In the genomic region with DNA sequence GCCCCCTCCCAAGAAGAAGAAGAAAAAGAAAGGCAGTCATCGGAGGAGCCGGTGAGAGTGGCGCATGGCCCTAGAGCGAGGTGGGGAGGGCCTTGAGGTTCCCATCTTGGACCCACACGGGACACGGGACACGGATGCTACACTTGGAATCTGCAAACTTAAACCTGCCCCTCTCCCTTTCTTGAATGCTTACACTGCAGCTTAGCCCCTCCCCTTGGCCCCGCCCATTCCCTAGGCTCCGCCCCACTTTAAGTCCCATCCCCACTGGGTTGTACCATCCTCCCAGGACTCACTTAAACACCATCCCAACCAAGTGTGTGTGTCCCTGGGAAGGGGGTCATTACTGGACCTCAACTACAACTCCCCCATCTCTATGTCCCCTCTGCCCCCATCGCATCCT, we compare ENCODE assay signal across 13 mouse cellular contexts. TPM values are rescaled to one million over a fixed set of nuclear protein-coding genes. Genes with fewer than 3 reads are reported as not detected.
DNase-seq lines count a peak whose midpoint lies in the region; ATAC-seq and TF ChIP-seq lines count a peak whose summit lies in the region.
"Had no signal": no experiment of that assay in that cellular context is flagged by ENCODE, and none has a peak within 500 bp of the region (broad histone marks: within the 10 kb centered on the region; RNA-seq: fewer than 3 reads in every experiment).

No protein-coding gene starts in this region.

- no peak for TF ChIP-seq EP300 in stomach, postnatal 0 days (optimal IDR thresholded peaks at IDR 0.05)

- no peak for ATAC-seq in forebrain, embryonic 11.5 days (replicated peaks; ENCODE audit: low FRiP score)
- no peak for ATAC-seq in forebrain, embryonic 15.5 days (replicated peaks)
- no peak for ATAC-seq in stomach, embryonic 14.5 days (ENCODE audit: insufficient number of reproducible peaks, insufficient read depth, low FRiP score, low read depth)
- ATAC-seq in stomach, postnatal 0 days (ENCODE audit: low FRiP score, low TSS enrichment), result no peak
- no peak for ATAC-seq in limb, embryonic 13.5 days (ENCODE audit: low FRiP score, low read depth)
- ATAC-seq in inflammation-experienced regulatory T-cells, adult 6 months, result no peak

- H3K36me3 ChIP-seq in forebrain, embryonic 11.5 days (ENCODE audit: control insufficient read depth, insufficient read depth, low read length), result no peaks in the 10 kb centered on the region
- H3K36me3 ChIP-seq in forebrain, embryonic 15.5 days, result no peaks in the 10 kb centered on the region
- no peaks in the 10 kb centered on the region for H3K36me3 ChIP-seq in stomach, embryonic 14.5 days (ENCODE audit: control insufficient read depth, insufficient read depth, low read length)
- H3K36me3 ChIP-seq in stomach, postnatal 0 days (ENCODE audit: control insufficient read depth, insufficient read depth, low read length), result no peaks in the 10 kb centered on the region
- no peaks in the 10 kb centered on the region for H3K36me3 ChIP-seq in limb, embryonic 13.5 days

- DNase-seq in forebrain, embryonic 11.5 days (ENCODE audit: low spot score), result peak; percentile 60
- no peak for DNase-seq in stomach, postnatal 0 days (ENCODE audit: low spot score)
- no peak for DNase-seq in thymus, postnatal 25 days
- DNase-seq in urinary bladder, postnatal 14 days (ENCODE audit: low spot score), result no peak
- DNase-seq: cerebellum, adult 11 months; heart, adult 18-20 months; lung, postnatal 14 days had no signal

- H3K9ac ChIP-seq in forebrain, embryonic 11.5 days (ENCODE audit: low read length), result no peak overlapping the region
- no peak overlapping the region for H3K9ac ChIP-seq in forebrain, embryonic 15.5 days (replicated peaks)
- no peak overlapping the region for H3K9ac ChIP-seq in stomach, embryonic 14.5 days (replicated peaks; ENCODE audit: low read depth, low read length)
- H3K9ac ChIP-seq in stomach, postnatal 0 days (ENCODE audit: low read length), result no peak overlapping the region
- no peak overlapping the region for H3K9ac ChIP-seq in limb, embryonic 13.5 days

- TF ChIP-seq CTCF in stomach, postnatal 0 days (IDR thresholded peaks at IDR 0.05; ENCODE audit: low read depth), result no peak

- WGBS in forebrain, embryonic 11.5 days, result 3% methylated on average over 10 of the region's 10 CpGs
- 2% methylated on average over 10 of the region's 10 CpGs for WGBS in forebrain, embryonic 15.5 days
- WGBS in stomach, embryonic 14.5 days, result 3% methylated on average over 10 of the region's 10 CpGs
- WGBS in stomach, postnatal 0 days, result 4% methylated on average over 10 of the region's 10 CpGs
- WGBS in limb, embryonic 13.5 days, result 2% methylated on average over 10 of the region's 10 CpGs

- H3K4me3 ChIP-seq in forebrain, embryonic 11.5 days (ENCODE audit: low read depth, low read length), result no peak overlapping the region
- H3K4me3 ChIP-seq in forebrain, embryonic 15.5 days, result no peak overlapping the region
- no peak overlapping the region; the same call in 1 of the 2 replicates for H3K4me3 ChIP-seq in stomach, embryonic 14.5 days (ENCODE audit: low read depth, low read length)
- H3K4me3 ChIP-seq in stomach, postnatal 0 days (ENCODE audit: low read depth, low read length), result no peak overlapping the region
- H3K4me3 ChIP-seq in limb, embryonic 13.5 days, result peak overlapping the region; percentile 7; the same call in 1 of the 2 replicates

- H3K27ac ChIP-seq in forebrain, embryonic 11.5 days (ENCODE audit: low read depth, low read length), result no peak overlapping the region
- no peak overlapping the region for H3K27ac ChIP-seq in forebrain, embryonic 15.5 days (replicated peaks)
- no peak overlapping the region for H3K27ac ChIP-seq in stomach, embryonic 14.5 days (ENCODE audit: low read length)
- no peak overlapping the region for H3K27ac ChIP-seq in stomach, postnatal 0 days (replicated peaks)
- no peak overlapping the region for H3K27ac ChIP-seq in limb, embryonic 13.5 days
- H3K27ac ChIP-seq: kidney, postnatal 0 days had no signal

- H3K4me2 ChIP-seq in forebrain, embryonic 11.5 days (ENCODE audit: low read depth, low read length, severe bottlenecking), result peak overlapping the region; percentile 38
- no peak overlapping the region for H3K4me2 ChIP-seq in forebrain, embryonic 15.5 days (replicated peaks)
- H3K4me2 ChIP-seq in stomach, embryonic 14.5 days (replicated peaks; ENCODE audit: low read depth, low read length), result peak overlapping the region; percentile 23; the same call in 1 of the 2 replicates
- H3K4me2 ChIP-seq in stomach, postnatal 0 days (replicated peaks; ENCODE audit: low read depth), result no peak overlapping the region
- H3K4me2 ChIP-seq in limb, embryonic 13.5 days (replicated peaks), result no peak overlapping the region; the same call in 1 of the 2 replicates

- H3K9me3 ChIP-seq in forebrain, embryonic 11.5 days (ENCODE audit: control insufficient read depth, low read length), result peaks cover 2% of the 10 kb centered on the region; the same call in 1 of the 2 replicates
- no peaks in the 10 kb centered on the region for H3K9me3 ChIP-seq in forebrain, embryonic 15.5 days
- no peaks in the 10 kb centered on the region; the same call in 1 of the 2 replicates for H3K9me3 ChIP-seq in stomach, embryonic 14.5 days (ENCODE audit: control insufficient read depth, low read depth, low read length)
- H3K9me3 ChIP-seq in stomach, postnatal 0 days (ENCODE audit: control insufficient read depth, low read length), result no peaks in the 10 kb centered on the region
- H3K9me3 ChIP-seq in limb, embryonic 13.5 days, result peaks cover 2% of the 10 kb centered on the region

- H3K4me1 ChIP-seq in forebrain, embryonic 11.5 days (replicated peaks; ENCODE audit: control insufficient read depth, insufficient read depth, low read length), result peaks cover 13% of the 10 kb centered on the region; the same call in 1 of the 2 replicates
- peaks cover 19% of the 10 kb centered on the region for H3K4me1 ChIP-seq in forebrain, embryonic 15.5 days
- no peaks in the 10 kb centered on the region for H3K4me1 ChIP-seq in stomach, embryonic 14.5 days (ENCODE audit: control insufficient read depth, insufficient read depth, low read length)
- H3K4me1 ChIP-seq in stomach, postnatal 0 days (replicated peaks; ENCODE audit: control insufficient read depth, insufficient read depth), result no peaks in the 10 kb centered on the region
- H3K4me1 ChIP-seq in limb, embryonic 13.5 days, result peaks cover 15% of the 10 kb centered on the region

- H3K27me3 ChIP-seq in forebrain, embryonic 11.5 days (ENCODE audit: control insufficient read depth, insufficient read depth, low read length), result peaks cover 45% of the 10 kb centered on the region
- peaks cover 52% of the 10 kb centered on the region for H3K27me3 ChIP-seq in forebrain, embryonic 15.5 days
- peaks cover 25% of the 10 kb centered on the region for H3K27me3 ChIP-seq in stomach, embryonic 14.5 days (ENCODE audit: control insufficient read depth, insufficient read depth, low read length)
- peaks cover 7% of the 10 kb centered on the region; the same call in 1 of the 2 replicates for H3K27me3 ChIP-seq in stomach, postnatal 0 days (ENCODE audit: control insufficient read depth, insufficient read depth, low read length)
- H3K27me3 ChIP-seq in limb, embryonic 13.5 days, result peaks cover 90% of the 10 kb centered on the region

RNA-seq across cellular contexts. Expression of a gene that starts 35.3 kb away (rescaled TPM):
- 11.4 and 11.8 TPM in 2 replicates for polyA plus RNA-seq in forebrain, embryonic 11.5 days (2014; fragmentation: Nextera tagmentation; extraction: Ambion mirVana)
- polyA plus RNA-seq in forebrain, embryonic 15.5 days (2015; fragmentation: Nextera tagmentation; extraction: Ambion mirVana), result 6.2 and 6.5 TPM in 2 replicates
- polyA plus RNA-seq in stomach, embryonic 14.5 days (2014; fragmentation: Nextera tagmentation; extraction: Ambion mirVana), result 221 and 237 TPM in 2 replicates
- polyA plus RNA-seq in stomach, postnatal 0 days (2015; fragmentation: Nextera tagmentation; extraction: Ambion mirVana), result 1,235 and 1,355 TPM in 2 replicates
- 134 and 150 TPM in 2 replicates for polyA plus RNA-seq in limb, embryonic 13.5 days (2015; fragmentation: Nextera tagmentation; extraction: Ambion mirVana)
- under 1 TPM in 1 of 3 experiments, not detected in 2; 0.82 TPM for polyA plus RNA-seq in inflammation-experienced regulatory T-cells, adult 6 months (2017; shearing (Covaris generic))

RNA-seq across cellular contexts. Expression of a gene that starts 45.7 kb away (rescaled TPM):
- polyA plus RNA-seq in forebrain, embryonic 11.5 days (2014; fragmentation: Nextera tagmentation; extraction: Ambion mirVana), result 12.3 and 12.7 TPM in 2 replicates
- polyA plus RNA-seq in forebrain, embryonic 15.5 days (2015; fragmentation: Nextera tagmentation; extraction: Ambion mirVana), result 56.0 and 61.2 TPM in 2 replicates
- 2.8 and 4.8 TPM in 2 replicates for polyA plus RNA-seq in stomach, embryonic 14.5 days (2014; fragmentation: Nextera tagmentation; extraction: Ambion mirVana)
- polyA plus RNA-seq in stomach, postnatal 0 days (2015; fragmentation: Nextera tagmentation; extraction: Ambion mirVana), result 0.67 TPM in 2 replicates
- polyA plus RNA-seq in limb, embryonic 13.5 days (2015; fragmentation: Nextera tagmentation; extraction: Ambion mirVana), result 0.19 and 0.38 TPM in 2 replicates
- not detected for polyA plus RNA-seq in inflammation-experienced regulatory T-cells, adult 6 months (2017; shearing (Covaris generic))
- polyA plus RNA-seq: limb, embryonic 11.5 days had no signal

Comparison
In these comparisons a context has a peak if more than half of its experiments do, and no peak if none do; other contexts are left out.
1. H3K4me2 ChIP-seq: peak in forebrain, embryonic 11.5 days (single experiment) and stomach, embryonic 14.5 days (single experiment); none in forebrain, embryonic 15.5 days (single experiment), stomach, postnatal 0 days (single experiment) and limb, embryonic 13.5 days (single experiment).
2. RNA of a gene that starts 35.3 kb away (polyA plus RNA-seq): 1,235 to 1,355 TPM in stomach, postnatal 0 days, 221 to 237 TPM in stomach, embryonic 14.5 days and 134 to 150 TPM in limb, embryonic 13.5 days; 11.4 to 11.8 TPM in forebrain, embryonic 11.5 days, 6.2 to 6.5 TPM in forebrain, embryonic 15.5 days and 0.82 TPM in inflammation-experienced regulatory T-cells, adult 6 months; every median in the first group is over 10 times any median in the second.